Mouse (Mus musculus) lung, embryonic 14.5 days (tissue): ENCODE data around the gene Gpld1. TPM values are rescaled to one million over a fixed set of nuclear protein-coding genes. Genes with fewer than 3 reads are reported as not detected.

Experiments used
- ATAC-seq: fragments of 200-750 bp; cut with Nextera tagmentation; 2 replicates; pipeline ENCODE4 v1.8.0; 2017; ENCODE audit warnings: mild to moderate bottlenecking, moderate TSS enrichment, moderate library complexity; ENCODE audit not compliant: insufficient read depth
- DNase-seq: peaks from one replicate; pipeline ENCODE4 v3.0.0-alpha.2; 2015
- H3K27ac ChIP-seq: fragments of 300-500 bp; sonication (generic); 2 replicates; pipeline ENCODE4 v1.5.1; 2014; ENCODE audit warnings: low read depth, mild to moderate bottlenecking, moderate library complexity
- H3K27me3 ChIP-seq: fragments of 300-500 bp; sonication (generic); 2 replicates; pipeline ENCODE4 v1.6.1; 2014; ENCODE audit warnings: low read length, control low read depth; ENCODE audit not compliant: insufficient read depth
- H3K36me3 ChIP-seq: fragments of 300-500 bp; sonication (generic); 2 replicates; pipeline ENCODE4 v1.6.1; 2014; ENCODE audit warnings: control low read depth; ENCODE audit not compliant: insufficient read depth
- H3K4me1 ChIP-seq: fragments of 300-500 bp; sonication (generic); 2 replicates; pipeline ENCODE4 v1.6.1; 2014; ENCODE audit warnings: antibody characterized with exemption, control low read depth; ENCODE audit not compliant: insufficient read depth
- H3K4me2 ChIP-seq: fragments of 300-500 bp; sonication (generic); 2 replicates; pipeline ENCODE4 v1.6.1; 2014; ENCODE audit warnings: mild to moderate bottlenecking
- H3K4me3 ChIP-seq: fragments of 300-500 bp; sonication (generic); 2 replicates; pipeline ENCODE4 v1.5.1; 2014; ENCODE audit warnings: low read depth, low read length
- H3K9ac ChIP-seq: fragments of 300-500 bp; sonication (generic); 2 replicates; pipeline ENCODE4 v1.6.1; 2014
- H3K9me3 ChIP-seq: fragments of 300-500 bp; sonication (generic); 2 replicates; pipeline ENCODE4 v1.6.1; 2016; ENCODE audit warnings: low read depth, low read length, control low read depth
- CTCF ChIP-seq: IDR thresholded peaks from 2 replicates; pipeline ENCODE4 v1.5.1; 2016; ENCODE audit warnings: antibody characterized with exemption, low read depth
- WGBS: fragments of 180-500 bp; shearing (Covaris S2); extraction: QIAGEN DNeasy Blood & Tissue Kit; methylation state at CpG from one replicate; pipeline ENCODE4 v1.1.7; 2014; 5-methylcytosine and 5-hydroxymethylcytosine counted together
- polyA plus RNA-seq: library from polyadenylated mRNA; unstranded; fragments of >200 nt; fragmentation: Nextera tagmentation; extraction: Ambion mirVana; gene quantifications from 2 replicates; pipeline ENCODE4 v1.2.1, GENCODE M21; 2014

Gpld1 gene
- polyA plus RNA-seq, 1 experiment from 2014 or later, result 1.6 TPM

- H3K4me1 ChIP-seq, result no peaks in the 10 kb centered on the region
- no peak overlapping the region for H3K27ac ChIP-seq
- no peak overlapping the region for H3K9ac ChIP-seq
- DNase-seq (no peak), ATAC-seq (no peak)
- 66% methylated on average over 6 of the region's 6 CpGs for WGBS
- no peaks in the 10 kb centered on the region for H3K27me3 ChIP-seq
- TF ChIP-seq CTCF, result no peak
- H3K9me3 ChIP-seq, result no peaks in the 10 kb centered on the region
- H3K4me2 ChIP-seq, result no peak overlapping the region
- H3K4me3 ChIP-seq, result no peak overlapping the region
- 0 out of 2 replicates have a peak, but pooled peaks cover 4% of the 10 kb centered on the region for H3K36me3 ChIP-seq
Measured at GRCm38 (mm10) chr13:24981031-24981430, 38.1 kb downstream of the Gpld1 start.

- no peaks in the 10 kb centered on the region for H3K4me1 ChIP-seq
- H3K9me3 ChIP-seq, result no peaks in the 10 kb centered on the region
- H3K27ac ChIP-seq, result no peak overlapping the region
- WGBS, result 72% methylated on average over 2 of the region's 2 CpGs
- H3K4me2 ChIP-seq, result no peak overlapping the region
- no peaks in the 10 kb centered on the region for H3K27me3 ChIP-seq
- H3K4me3 ChIP-seq, result no peak overlapping the region
- no peak for TF ChIP-seq CTCF
- no peak overlapping the region for H3K9ac ChIP-seq
- H3K36me3 ChIP-seq, result peaks cover 22% of the 10 kb centered on the region; the same call in 1 of the 2 replicates
- no peak for ATAC-seq
- no peak for DNase-seq
Measured at GRCm38 (mm10) chr13:24985435-24985834, 42.5 kb downstream of the Gpld1 start.

GRCm38 (mm10) chr13:24988391-24988790, 45.4 kb downstream of the Gpld1 start:
- peak; percentile 53; the same call in 1 of the 2 replicates for ATAC-seq
- no peaks in the 10 kb centered on the region for H3K27me3 ChIP-seq
- H3K4me1 ChIP-seq, result no peaks in the 10 kb centered on the region
- peaks cover 40% of the 10 kb centered on the region; the same call in 1 of the 2 replicates for H3K36me3 ChIP-seq
- H3K4me3 ChIP-seq, result no peak overlapping the region
- 29% methylated on average over 7 of the region's 7 CpGs for WGBS
- H3K27ac ChIP-seq, result no peak overlapping the region
- no peak overlapping the region for H3K9ac ChIP-seq
- TF ChIP-seq CTCF, result peak; percentile 85
- no peak overlapping the region for H3K4me2 ChIP-seq
- no peaks in the 10 kb centered on the region for H3K9me3 ChIP-seq
- peak; percentile 86 for DNase-seq

GRCm38 (mm10) chr13:24989006-24989405, 46.1 kb downstream of the Gpld1 start:
- no peak for TF ChIP-seq CTCF
- H3K4me1 ChIP-seq, result no peaks in the 10 kb centered on the region
- DNase-seq (peak; percentile 36), ATAC-seq (no peak)
- H3K9me3 ChIP-seq, result no peaks in the 10 kb centered on the region
- 71% methylated on average over 6 of the region's 6 CpGs for WGBS
- H3K9ac ChIP-seq, result no peak overlapping the region
- H3K27me3 ChIP-seq, result no peaks in the 10 kb centered on the region
- H3K4me3 ChIP-seq, result no peak overlapping the region
- H3K4me2 ChIP-seq, result no peak overlapping the region
- peaks cover 46% of the 10 kb centered on the region for H3K36me3 ChIP-seq
- no peak overlapping the region for H3K27ac ChIP-seq

- Histone ChIP-seq H3K9ac (no peak overlapping the region), H3K9me3 (no peaks in the 10 kb centered on the region), H3K4me3 (no peak overlapping the region), H3K4me2 (no peak overlapping the region), H3K27me3 (no peaks in the 10 kb centered on the region), H3K27ac (peak overlapping the region; percentile 2; the same call in 1 of the 2 replicates), H3K36me3 (peaks cover 83% of the 10 kb centered on the region), H3K4me1 (no peaks in the 10 kb centered on the region)
- TF ChIP-seq CTCF, result no peak
- DNase-seq, result peak; percentile 30
- peak; percentile 40; the same call in 1 of the 2 replicates for ATAC-seq
- 23% methylated on average over 2 of the region's 2 CpGs for WGBS
Measured at GRCm38 (mm10) chr13:24993160-24993559, 50.2 kb downstream of the Gpld1 start.

GRCm38 (mm10) chr13:24999538-24999937, 56.6 kb downstream of the Gpld1 start:
- H3K4me3 ChIP-seq, result no peak overlapping the region
- no peak overlapping the region for H3K27ac ChIP-seq
- no peak for DNase-seq
- no peak for TF ChIP-seq CTCF
- peaks cover 77% of the 10 kb centered on the region for H3K36me3 ChIP-seq
- no peak overlapping the region for H3K9ac ChIP-seq
- no peak for ATAC-seq
- WGBS, result 73% methylated on average over 2 of the region's 2 CpGs
- no peak overlapping the region for H3K4me2 ChIP-seq
- H3K27me3 ChIP-seq, result no peaks in the 10 kb centered on the region
- no peaks in the 10 kb centered on the region for H3K4me1 ChIP-seq
- H3K9me3 ChIP-seq, result no peaks in the 10 kb centered on the region

GRCm38 (mm10) chr13:25002965-25003364, 60.0 kb downstream of the Gpld1 start:
- Histone ChIP-seq H3K9ac (no peak overlapping the region), H3K9me3 (no peaks in the 10 kb centered on the region), H3K27me3 (no peaks in the 10 kb centered on the region), H3K4me2 (no peak overlapping the region), H3K36me3 (peaks cover 55% of the 10 kb centered on the region), H3K4me1 (no peaks in the 10 kb centered on the region), H3K27ac (no peak overlapping the region), H3K4me3 (no peak overlapping the region)
- ATAC-seq (no peak), DNase-seq (peak; percentile 47)
- no peak; the same call in 1 of the 2 replicates for TF ChIP-seq CTCF

- TF ChIP-seq CTCF, result peak; percentile 31; the same call in 1 of the 2 replicates
- Histone ChIP-seq H3K27ac (no peak overlapping the region), H3K9ac (no peak overlapping the region), H3K9me3 (no peaks in the 10 kb centered on the region), H3K36me3 (peaks cover 24% of the 10 kb centered on the region), H3K27me3 (no peaks in the 10 kb centered on the region), H3K4me2 (no peak overlapping the region), H3K4me3 (no peak overlapping the region), H3K4me1 (no peaks in the 10 kb centered on the region)
- 83% methylated on average over 6 of the region's 8 CpGs for WGBS
- ATAC-seq, result no peak
- no peak for DNase-seq
Measured at GRCm38 (mm10) chr13:25007115-25007514, 64.2 kb downstream of the Gpld1 start.
